Mouse (Mus musculus) liver, adult 2 months (tissue): ENCODE results near the gene Dguok. TPM values are rescaled to one million over a fixed set of nuclear protein-coding genes. Genes with fewer than 3 reads are reported as not detected.

ENCODE experiments used
- DNase-seq: peaks from one replicate; pipeline ENCODE4 v3.0.0-alpha.2; 2011; ENCODE audit warnings: low read depth, low spot score; ENCODE audit errors: extremely low read depth
- H3K27ac ChIP-seq: fragments of 200-500 bp; replicated peaks from 2 replicates; pipeline ENCODE4 v1.5.1; 2012; ENCODE audit warnings: low read depth, mild to moderate bottlenecking, control low read depth, inconsistent platforms, low read length; ENCODE audit not compliant: insufficient read depth
- H3K27me3 ChIP-seq: fragments of 200-500 bp; 2 replicates; pipeline ENCODE4 v1.6.1; 2012; ENCODE audit warnings: mild to moderate bottlenecking, moderate library complexity, low read length, inconsistent platforms; ENCODE audit not compliant: control insufficient read depth, insufficient read depth
- H3K36me3 ChIP-seq: fragments of 200-500 bp; 2 replicates; pipeline ENCODE4 v1.6.1; 2012; ENCODE audit warnings: low read length, inconsistent platforms; ENCODE audit not compliant: control insufficient read depth, insufficient read depth
- H3K4me1 ChIP-seq: fragments of 200-500 bp; 2 replicates; pipeline ENCODE4 v1.6.1; 2011; ENCODE audit warnings: low read length; ENCODE audit not compliant: control insufficient read depth, insufficient read depth
- H3K4me3 ChIP-seq: fragments of 200-500 bp; 2 replicates; pipeline ENCODE4 v1.5.1; 2011; ENCODE audit warnings: low read depth, mild to moderate bottlenecking, control low read depth, low read length, moderate library complexity; ENCODE audit not compliant: insufficient read depth
- H3K79me2 ChIP-seq: fragments of 200-500 bp; 2 replicates; pipeline ENCODE4 v1.6.1; 2012; ENCODE audit warnings: inconsistent platforms, mild to moderate bottlenecking, low read length, moderate library complexity; ENCODE audit not compliant: control insufficient read depth, insufficient read depth
- H3K9ac ChIP-seq: fragments of 200-500 bp; 2 replicates; pipeline ENCODE4 v1.6.1; 2012; ENCODE audit warnings: low read depth, mild to moderate bottlenecking, control low read depth, inconsistent platforms, low read length
- CTCF ChIP-seq: fragments of 200-500 bp; IDR thresholded peaks from 2 replicates; pipeline ENCODE4 v1.5.1; 2011; ENCODE audit warnings: low read depth, low read length, control low read depth
- POLR2A ChIP-seq: fragments of 200-500 bp; IDR thresholded peaks from 2 replicates; pipeline ENCODE4 v1.6.1; 2011; ENCODE audit warnings: low read length, control low read depth; ENCODE audit not compliant: insufficient read depth; ENCODE audit errors: extremely low read depth
- WGBS: fragments of 180-500 bp; shearing (Covaris S2); methylation state at CpG from one replicate; pipeline ENCODE4 v1.1.7; 2018; 5-methylcytosine and 5-hydroxymethylcytosine counted together
- polyA plus RNA-seq: library from polyadenylated mRNA; depleted of rRNA; stranded (reverse); fragments of >200 nt; gene quantifications from 2 replicates; pipeline ENCODE4 v1.2.3, GENCODE M21; 2012
- total RNA-seq: library from RNA; depleted of rRNA; stranded (reverse); fragments of >200 nt; gene quantifications from 2 replicates; pipeline ENCODE4 v1.2.3, GENCODE M21; 2014

Gene Dguok
- total and polyA plus RNA-seq, 2 experiments, result 17.4 to 23.5 TPM

DNA sequence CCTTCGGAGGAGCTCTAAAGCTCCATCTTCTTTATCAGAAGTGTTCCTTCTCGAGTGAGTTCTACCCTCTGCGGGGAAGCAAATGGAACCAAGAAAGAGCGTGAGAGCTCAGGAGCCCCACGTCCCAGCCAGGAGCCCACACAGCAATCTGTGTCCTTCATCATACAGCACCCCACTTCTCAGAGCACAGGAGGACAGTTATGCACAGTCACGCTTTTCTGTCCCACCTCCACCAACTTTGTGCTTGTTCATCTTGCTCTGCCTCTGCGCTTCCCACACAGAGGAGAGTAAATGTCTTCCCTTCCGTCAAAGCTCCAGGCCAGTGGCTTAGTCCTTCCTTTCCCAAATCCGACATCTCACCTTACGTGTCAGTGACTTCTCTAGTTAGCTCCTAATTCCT lies 7.7 kb downstream of the Dguok start:
- TF ChIP-seq CTCF, result no peak
- no peak for TF ChIP-seq POLR2A
- DNase-seq, result no peak
- Histone ChIP-seq H3K36me3 (no peaks in the 10 kb centered on the region; the same call in 1 of the 2 replicates), H3K9ac (no peak overlapping the region), H3K27me3 (no peaks in the 10 kb centered on the region), H3K4me3 (no peak overlapping the region), H3K4me1 (peaks cover 7% of the 10 kb centered on the region; the same call in 1 of the 2 replicates), H3K27ac (no peak overlapping the region), H3K79me2 (peaks cover 9% of the 10 kb centered on the region; the same call in 1 of the 2 replicates)
- 95% methylated on average over 10 of the region's 10 CpGs for WGBS

DNA sequence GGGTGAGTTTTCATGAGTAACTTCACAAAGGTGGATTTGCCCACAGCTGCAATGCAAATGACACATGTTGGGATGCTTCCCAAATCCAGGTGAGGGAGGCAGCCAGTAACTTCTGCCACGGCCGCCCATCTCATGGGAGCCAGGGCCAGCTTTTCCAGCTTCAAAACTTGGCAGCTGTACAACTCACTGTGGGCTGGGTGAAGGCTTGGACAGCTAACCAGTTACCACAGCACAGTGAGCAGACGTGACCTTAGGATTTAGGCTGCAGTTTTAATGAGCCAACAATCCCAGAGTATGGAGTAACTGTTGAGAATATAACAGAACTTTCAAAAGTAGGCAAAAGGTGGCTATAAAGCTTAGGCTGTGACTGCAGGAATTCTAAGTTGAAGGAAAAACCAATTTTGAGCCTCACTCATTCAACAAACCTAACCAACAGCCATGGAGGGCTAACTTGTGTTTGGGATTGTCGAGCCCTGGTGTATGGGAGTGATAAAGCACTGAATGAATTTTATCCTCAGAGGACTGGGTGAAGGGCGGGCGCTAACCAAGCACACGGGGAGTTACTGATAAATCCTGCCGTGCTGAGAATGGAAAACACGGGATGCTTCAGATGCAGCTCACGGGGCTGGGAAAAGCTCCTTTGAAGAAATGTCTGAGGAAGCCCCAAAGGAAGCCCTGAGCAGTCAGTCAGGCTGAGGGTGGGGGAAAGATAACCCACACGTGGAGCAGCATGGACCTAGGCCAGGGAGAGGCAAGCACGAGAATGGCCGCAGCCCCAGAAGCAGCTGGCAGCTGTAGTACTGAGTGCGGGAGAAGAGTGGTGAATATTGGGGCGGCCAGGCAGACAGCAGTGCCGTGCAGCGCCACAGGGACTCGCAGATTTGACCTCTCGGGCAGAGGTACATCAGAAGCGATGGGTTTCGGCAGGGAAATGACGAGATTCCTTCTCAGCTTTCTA lies 9.7 kb downstream of the Dguok start:
- peak overlapping the region; percentile 5; the same call in 1 of the 2 replicates for H3K27ac ChIP-seq
- peaks cover 3% of the 10 kb centered on the region; the same call in 1 of the 2 replicates for H3K36me3 ChIP-seq
- peaks cover 6% of the 10 kb centered on the region; the same call in 1 of the 2 replicates for H3K79me2 ChIP-seq
- no peaks in the 10 kb centered on the region for H3K27me3 ChIP-seq
- DNase-seq, result peak; percentile 83
- 52% methylated on average over 22 of the region's 22 CpGs for WGBS
- H3K4me1 ChIP-seq, result peaks cover 7% of the 10 kb centered on the region; the same call in 1 of the 2 replicates
- TF ChIP-seq CTCF, result no peak
- no peak for TF ChIP-seq POLR2A
- H3K9ac ChIP-seq, result no peak overlapping the region
- no peak overlapping the region for H3K4me3 ChIP-seq

DNA sequence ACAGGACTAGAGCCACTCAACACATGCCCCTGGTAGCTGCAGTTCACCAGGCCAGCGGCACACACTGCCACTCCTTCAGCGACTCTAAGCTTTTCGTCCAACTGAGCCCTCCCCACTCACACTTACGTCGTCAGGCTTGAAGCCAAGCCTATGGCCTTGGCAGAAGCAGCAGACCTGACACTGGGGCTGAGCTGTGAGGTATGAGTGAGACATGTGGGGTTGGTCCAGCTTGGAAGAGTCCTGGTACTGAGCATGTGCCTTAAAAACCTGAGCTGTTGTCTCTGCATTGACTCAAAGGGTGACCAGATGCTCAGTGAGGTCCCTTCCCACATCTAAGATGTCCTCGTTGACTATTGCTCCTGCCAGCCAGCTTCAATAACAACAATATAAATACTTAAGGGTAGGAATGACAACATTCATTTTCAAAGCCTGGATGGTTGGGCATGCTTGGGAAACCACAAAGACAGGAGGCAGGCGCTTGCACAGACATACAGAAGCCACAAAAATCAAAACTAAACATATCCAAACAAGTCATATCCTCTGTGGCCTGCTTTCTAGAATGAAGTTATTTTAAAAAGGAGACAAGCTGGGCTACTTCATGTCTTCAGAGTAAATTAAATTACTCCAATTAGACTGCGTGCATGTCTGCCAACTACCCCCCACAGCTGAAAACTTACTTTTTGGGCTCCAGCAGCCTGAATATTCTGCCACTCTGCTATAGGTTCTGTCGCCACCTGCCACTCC lies 10.6 kb downstream of the Dguok start:
- peaks cover 6% of the 10 kb centered on the region; the same call in 1 of the 2 replicates for H3K79me2 ChIP-seq
- WGBS, result 57% methylated on average over 9 of the region's 9 CpGs
- TF ChIP-seq POLR2A (no peak), CTCF (no peak)
- no peak overlapping the region for H3K27ac ChIP-seq
- no peak overlapping the region for H3K9ac ChIP-seq
- peak; percentile 35 for DNase-seq
- H3K4me1 ChIP-seq, result peaks cover 7% of the 10 kb centered on the region; the same call in 1 of the 2 replicates
- H3K4me3 ChIP-seq, result no peak overlapping the region
- no peaks in the 10 kb centered on the region for H3K27me3 ChIP-seq
- peaks cover 3% of the 10 kb centered on the region; the same call in 1 of the 2 replicates for H3K36me3 ChIP-seq

DNA sequence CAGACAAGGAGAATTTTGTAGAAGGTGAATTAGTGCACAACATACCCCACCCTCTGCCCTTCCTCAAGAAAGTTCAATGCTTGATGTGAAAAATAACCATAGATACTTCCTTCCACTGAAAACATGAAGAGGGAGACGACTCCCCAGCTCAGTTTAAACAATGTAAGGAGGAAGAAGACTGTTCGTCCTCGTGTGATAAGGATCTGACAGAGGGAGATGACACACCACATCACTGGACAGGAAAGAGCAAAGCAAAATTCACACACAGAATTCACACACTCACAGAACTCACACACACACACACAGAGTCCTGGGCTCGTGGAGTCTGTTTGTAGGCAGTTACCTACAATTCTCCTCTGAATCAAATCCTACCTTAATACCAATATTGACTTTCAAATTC lies 16.1 kb downstream of the Dguok start:
- Histone ChIP-seq H3K27ac (no peak overlapping the region), H3K36me3 (peaks cover 19% of the 10 kb centered on the region; the same call in 1 of the 2 replicates), H3K4me3 (no peak overlapping the region), H3K4me1 (peaks cover 2% of the 10 kb centered on the region; the same call in 1 of the 2 replicates), H3K9ac (no peak overlapping the region), H3K79me2 (peaks cover 3% of the 10 kb centered on the region; the same call in 1 of the 2 replicates), H3K27me3 (no peaks in the 10 kb centered on the region)
- WGBS, result 69% methylated on average over 4 of the region's 4 CpGs
- TF ChIP-seq POLR2A, result no peak
- no peak for DNase-seq

DNA sequence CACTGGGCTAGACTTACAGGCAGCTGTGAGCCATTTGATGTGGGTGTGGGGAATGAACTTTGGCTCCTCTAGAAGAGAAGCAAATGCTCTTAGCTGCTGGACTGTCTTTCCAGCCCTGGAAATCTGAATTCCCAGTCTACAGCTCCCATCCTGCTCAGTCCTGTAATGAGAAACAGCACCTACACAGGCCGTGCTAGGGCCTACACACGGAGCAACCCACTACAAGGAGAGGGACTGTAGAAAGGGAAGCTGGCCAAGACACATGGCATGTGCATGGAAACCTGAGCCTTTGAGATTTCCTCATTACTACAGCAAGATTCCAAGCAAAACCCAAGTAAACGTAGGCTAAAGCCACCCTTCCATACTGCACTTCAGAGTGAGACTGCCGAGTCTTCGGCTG lies 18.6 kb downstream of the Dguok start:
- H3K79me2 ChIP-seq, result no peaks in the 10 kb centered on the region
- H3K4me3 ChIP-seq, result no peak overlapping the region
- no peak for DNase-seq
- no peaks in the 10 kb centered on the region for H3K27me3 ChIP-seq
- H3K9ac ChIP-seq, result no peak overlapping the region
- peaks cover 16% of the 10 kb centered on the region; the same call in 1 of the 2 replicates for H3K36me3 ChIP-seq
- H3K4me1 ChIP-seq, result peaks cover 2% of the 10 kb centered on the region; the same call in 1 of the 2 replicates
- 85% methylated on average over 5 of the region's 5 CpGs for WGBS
- TF ChIP-seq POLR2A (no peak), CTCF (no peak)
- no peak overlapping the region for H3K27ac ChIP-seq
